Mouse (Mus musculus) E14TG2a.4 (cell line): ENCODE measurements around the gene Gm28845.

Source experiments
- H3K27me3 ChIP-seq: 2 replicates; pipeline ENCODE4 v1.6.1; 2014; ENCODE audit warnings: low read length, control low read depth; ENCODE audit not compliant: insufficient read depth
- H3K36me3 ChIP-seq: 2 replicates; pipeline ENCODE4 v1.6.1; 2014; ENCODE audit warnings: low read length, control low read depth; ENCODE audit not compliant: insufficient read depth
- H3K4me1 ChIP-seq: replicated peaks from 2 replicates; pipeline ENCODE4 v1.6.1; 2014; ENCODE audit warnings: low read depth, low read length, control low read depth
- H3K4me3 ChIP-seq: replicated peaks from 2 replicates; pipeline ENCODE4 v1.5.1; 2014; ENCODE audit warnings: mild to moderate bottlenecking, low read length
- H3K9me3 ChIP-seq: 2 replicates; pipeline ENCODE4 v1.6.1; 2014; ENCODE audit warnings: low read length, control low read depth
- CTCF ChIP-seq: conservative IDR thresholded peaks from 2 replicates; pipeline ENCODE4 v1.5.1; 2014; ENCODE audit warnings: low read length
- NANOG ChIP-seq: IDR thresholded peaks from 2 replicates; pipeline ENCODE4 v1.6.1; 2014; ENCODE audit warnings: borderline replicate concordance, low read length, mixed read lengths
- POU5F1 ChIP-seq: IDR thresholded peaks from 2 replicates; pipeline ENCODE4 v1.6.1; 2014; ENCODE audit warnings: low read length, borderline replicate concordance

The Gm28845 gene

GRCm38 (mm10) chr1:65119438-65119837 is at the start of gene Gm28845:
TSS of gene Gm28845 (minus strand) at chr1:65119558.
- H3K4me1 ChIP-seq: peaks cover 8% of the 10 kb centered on the region
- no peaks in the 10 kb centered on the region for H3K36me3 ChIP-seq
- no peaks in the 10 kb centered on the region for H3K27me3 ChIP-seq
- TF ChIP-seq POU5F1: no peak
- TF ChIP-seq CTCF: no peak
- TF ChIP-seq NANOG: no peak
- H3K9me3 ChIP-seq: no peaks in the 10 kb centered on the region
- H3K4me3 ChIP-seq: no peak within 1 kb of the TSS

DNA sequence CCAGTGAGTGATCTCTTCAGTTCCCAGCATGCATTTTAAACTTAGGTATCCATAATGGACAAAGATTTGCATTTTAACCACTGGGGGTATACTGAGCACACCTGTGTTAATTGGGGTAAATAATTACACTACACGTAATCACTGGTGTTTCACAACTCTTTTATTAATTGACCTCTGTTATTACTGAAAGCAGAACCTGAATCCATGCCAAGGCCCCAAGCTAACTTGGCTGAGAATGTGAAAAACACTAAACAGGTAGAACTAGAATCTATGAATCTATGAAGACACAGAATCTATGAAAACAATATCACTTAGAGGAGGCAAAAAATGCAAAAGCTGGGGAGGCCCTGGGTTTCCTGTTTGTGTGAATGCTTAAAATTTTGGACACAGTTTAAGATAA is 48.1 kb upstream of the Gm28845 start:
- Histone ChIP-seq H3K4me1 (no peaks in the 10 kb centered on the region), H3K27me3 (no peaks in the 10 kb centered on the region), H3K36me3 (peaks cover 91% of the 10 kb centered on the region), H3K4me3 (no peak overlapping the region), H3K9me3 (peaks cover 20% of the 10 kb centered on the region)
- TF ChIP-seq POU5F1: no peak
- no peak for TF ChIP-seq NANOG
- no peak for TF ChIP-seq CTCF

DNA sequence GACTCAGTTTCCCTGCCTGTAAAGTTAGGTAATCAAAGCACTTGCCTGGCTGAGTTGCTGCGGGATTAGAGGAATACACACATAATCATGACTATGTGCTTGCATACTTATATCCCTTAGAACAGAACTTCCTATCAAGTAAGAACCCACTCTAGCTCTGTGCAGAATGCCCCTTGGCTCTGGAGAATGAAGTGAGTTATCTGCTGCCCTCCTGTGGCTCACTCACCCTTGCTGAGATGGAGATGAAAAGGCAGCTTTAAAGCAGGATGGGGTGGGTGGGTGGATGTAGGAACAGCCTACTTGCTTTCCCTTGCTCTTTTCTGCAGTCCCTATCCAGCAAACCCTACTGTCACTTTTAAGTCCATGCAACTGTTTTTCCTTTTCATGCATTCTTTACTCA is 42.9 kb upstream of the Gm28845 start:
- H3K9me3 ChIP-seq: peaks cover 20% of the 10 kb centered on the region
- TF ChIP-seq POU5F1 (no peak), CTCF (no peak), NANOG (no peak)
- H3K27me3 ChIP-seq: no peaks in the 10 kb centered on the region
- H3K4me3 ChIP-seq: no peak overlapping the region
- peaks cover 85% of the 10 kb centered on the region for H3K36me3 ChIP-seq
- H3K4me1 ChIP-seq: no peaks in the 10 kb centered on the region

- H3K4me1 ChIP-seq: no peaks in the 10 kb centered on the region
- H3K4me3 ChIP-seq: no peak overlapping the region
- peaks cover 1% of the 10 kb centered on the region for H3K9me3 ChIP-seq
- peaks cover 28% of the 10 kb centered on the region for H3K36me3 ChIP-seq
- no peaks in the 10 kb centered on the region for H3K27me3 ChIP-seq
- TF ChIP-seq CTCF (no peak), POU5F1 (no peak), NANOG (no peak)
These were observed 36.8 kb upstream of the Gm28845 start for GRCm38 (mm10) chr1:65156111-65156510.

- no peaks in the 10 kb centered on the region for H3K27me3 ChIP-seq
- TF ChIP-seq NANOG (no peak), CTCF (no peak), POU5F1 (no peak)
- no peaks in the 10 kb centered on the region for H3K4me1 ChIP-seq
- H3K9me3 ChIP-seq: peaks cover 14% of the 10 kb centered on the region
- H3K4me3 ChIP-seq: no peak overlapping the region
- peaks cover 15% of the 10 kb centered on the region for H3K36me3 ChIP-seq
These were observed 35.5 kb upstream of the Gm28845 start for GRCm38 (mm10) chr1:65154814-65155213.

- TF ChIP-seq CTCF (no peak), POU5F1 (no peak), NANOG (no peak)
These were observed 28.6 kb upstream of the Gm28845 start for GRCm38 (mm10) chr1:65147971-65148370.

DNA sequence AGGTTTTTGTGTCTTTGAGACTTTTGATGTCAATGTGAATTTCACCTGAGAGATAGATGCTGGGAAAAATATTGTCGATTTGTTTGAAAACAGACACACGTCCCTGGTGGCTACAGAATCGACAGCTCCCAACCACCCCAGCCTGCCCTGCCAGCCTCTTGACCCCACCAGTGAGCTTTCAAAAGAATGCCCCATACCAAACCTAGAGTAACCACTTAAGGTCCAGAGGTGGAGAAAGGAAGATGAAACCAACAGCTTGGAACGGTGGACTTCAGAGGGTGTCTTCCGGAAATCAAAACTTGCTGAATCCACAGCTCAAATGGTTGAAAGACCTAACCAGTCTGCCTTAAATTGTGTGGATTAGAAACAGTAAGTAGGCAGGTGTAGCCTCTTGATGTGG is 28.0 kb upstream of the Gm28845 start:
- Histone ChIP-seq H3K9me3 (peaks cover 43% of the 10 kb centered on the region), H3K27me3 (no peaks in the 10 kb centered on the region), H3K4me1 (no peaks in the 10 kb centered on the region), H3K36me3 (no peaks in the 10 kb centered on the region), H3K4me3 (no peak overlapping the region)
- TF ChIP-seq POU5F1 (no peak), CTCF (no peak), NANOG (no peak)

More at GRCm38 (mm10) chr1:65147971-65148370, 28.6 kb upstream of the Gm28845 start:
- Histone ChIP-seq H3K4me1 (no peaks in the 10 kb centered on the region), H3K27me3 (no peaks in the 10 kb centered on the region), H3K4me3 (no peak overlapping the region), H3K9me3 (peaks cover 36% of the 10 kb centered on the region), H3K36me3 (no peaks in the 10 kb centered on the region)

GRCm38 (mm10) chr1:65146601-65147000 is 27.2 kb upstream of the Gm28845 start:
- TF ChIP-seq CTCF (no peak), POU5F1 (no peak), NANOG (no peak)
- Histone ChIP-seq H3K27me3 (no peaks in the 10 kb centered on the region), H3K4me3 (no peak overlapping the region), H3K4me1 (no peaks in the 10 kb centered on the region), H3K36me3 (no peaks in the 10 kb centered on the region), H3K9me3 (peaks cover 48% of the 10 kb centered on the region)

DNA sequence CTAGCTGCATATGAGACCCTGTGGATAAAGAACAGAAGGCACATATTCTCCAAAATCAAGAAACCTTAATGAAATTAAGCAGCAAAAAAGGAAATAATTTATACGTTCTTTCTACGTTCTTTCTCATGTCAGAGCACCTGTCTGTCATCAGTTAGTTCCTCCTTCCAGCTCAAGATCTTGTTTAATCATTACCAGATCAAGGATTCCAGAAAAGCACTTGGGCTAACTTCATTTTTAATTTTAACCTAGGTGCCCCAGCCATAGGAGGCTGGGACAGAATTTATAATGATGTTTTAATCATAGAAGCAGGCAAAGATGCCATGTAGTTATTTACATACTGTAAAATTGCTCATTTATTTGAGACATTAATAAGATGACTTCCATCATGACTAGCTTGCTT is 25.4 kb upstream of the Gm28845 start:
- Histone ChIP-seq H3K4me1 (no peaks in the 10 kb centered on the region), H3K9me3 (peaks cover 34% of the 10 kb centered on the region), H3K27me3 (no peaks in the 10 kb centered on the region), H3K36me3 (no peaks in the 10 kb centered on the region), H3K4me3 (no peak overlapping the region)
- no peak for TF ChIP-seq NANOG
- TF ChIP-seq POU5F1: no peak
- no peak for TF ChIP-seq CTCF
